Mouse (Mus musculus) heart, postnatal 0 days (tissue): Measurements from ENCODE around the gene Cds1.

Experiments
- CTCF ChIP-seq: IDR thresholded peaks from 2 replicates; pipeline ENCODE4 v1.5.1; 2016; ENCODE audit warnings: antibody characterized with exemption, control low read depth, low read depth
- EP300 ChIP-seq: IDR thresholded peaks from 2 replicates; pipeline ENCODE4 v1.6.1; 2016; ENCODE audit warnings: antibody characterized with exemption, low read depth

DNA sequence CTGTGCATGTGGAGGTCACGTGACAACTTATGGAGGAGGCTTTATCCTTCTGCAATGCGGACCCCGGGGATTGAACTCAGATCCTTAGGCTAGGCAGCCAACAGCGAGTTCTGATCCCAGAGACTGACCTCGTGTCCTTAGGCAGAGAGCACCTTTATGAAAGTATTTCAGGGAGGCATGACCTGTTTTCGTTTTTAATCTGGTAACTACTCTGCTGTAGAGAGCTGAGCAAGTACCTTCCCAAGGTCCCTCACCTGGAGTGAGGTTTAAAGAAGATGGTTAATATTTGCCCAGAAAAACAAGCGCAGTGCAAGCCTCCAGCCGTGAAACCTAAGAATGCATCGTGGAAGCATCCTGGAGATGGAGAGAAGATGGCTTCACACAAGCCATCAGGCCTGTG lies 40.7 kb upstream of the Cds1 start:
- no peak for TF ChIP-seq CTCF
- no peak for TF ChIP-seq EP300
